Mouse (Mus musculus) B cell, adult (primary cell): ENCODE data around the gene Morc2b. TPM values are rescaled to one million over a fixed set of nuclear protein-coding genes. Genes with fewer than 3 reads are reported as not detected.

ENCODE experiments used
- total RNA-seq: library from RNA; stranded (reverse); gene quantifications from 4 replicates; pipeline ENCODE4 v1.2.4, GENCODE M21; 2023; ENCODE audit not compliant: inconsistent age

Morc2b gene
- total RNA-seq = not detected in 4 replicates

DNA sequence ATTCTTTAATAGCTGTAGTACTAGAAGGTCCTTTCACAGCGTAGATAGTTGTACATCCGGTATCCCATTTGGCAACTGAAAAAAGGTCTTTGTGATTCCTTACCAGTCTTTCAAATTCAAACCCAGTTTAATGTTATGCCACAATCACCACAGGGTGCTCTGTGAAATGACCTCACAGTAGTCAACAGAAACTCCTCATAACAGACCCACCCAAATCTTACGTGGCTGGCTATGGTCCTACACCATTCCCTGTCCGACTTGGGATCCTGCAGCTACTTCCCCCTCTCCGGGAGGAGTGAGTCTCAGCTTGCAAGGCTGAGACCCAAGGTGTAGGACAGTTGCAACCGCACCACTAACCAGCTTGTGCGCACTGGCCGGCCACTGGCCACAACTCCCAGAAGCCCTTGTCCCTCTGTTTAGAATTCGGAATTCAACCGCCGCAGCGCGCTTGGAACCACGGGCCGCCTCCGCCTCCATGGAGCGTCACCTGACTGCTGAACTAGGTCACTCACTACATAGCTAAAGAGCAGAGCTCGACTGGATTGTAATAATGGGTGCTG is at the start of gene Morc2b:
Gene Morc2b, minus strand, starts transcription at position 423 of the 560 bp plus-strand sequence.

DNA sequence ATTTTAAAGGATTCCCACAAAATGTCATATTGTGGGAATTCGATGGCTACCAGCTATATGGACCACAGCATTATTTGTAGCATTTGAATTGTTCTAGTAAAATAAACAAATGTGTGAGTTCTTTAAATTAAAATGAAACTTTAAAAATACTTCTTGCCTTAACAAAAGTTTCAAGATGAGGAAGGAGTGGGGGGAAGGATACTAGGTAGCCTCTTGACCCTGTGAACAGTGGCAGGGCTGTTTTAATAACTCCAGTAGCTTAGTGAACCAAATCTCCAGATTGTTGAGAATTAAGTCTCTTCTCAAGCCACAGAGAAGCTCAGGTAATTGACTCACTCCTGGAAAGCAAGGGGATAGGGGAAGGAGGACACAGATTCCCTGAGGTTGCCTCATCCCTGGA is 28.7 kb upstream of the Morc2b start, which contains the start of gene Olfr55:
Gene Olfr55, plus strand, starts transcription at position 301 of the 400 bp plus-strand sequence.

DNA sequence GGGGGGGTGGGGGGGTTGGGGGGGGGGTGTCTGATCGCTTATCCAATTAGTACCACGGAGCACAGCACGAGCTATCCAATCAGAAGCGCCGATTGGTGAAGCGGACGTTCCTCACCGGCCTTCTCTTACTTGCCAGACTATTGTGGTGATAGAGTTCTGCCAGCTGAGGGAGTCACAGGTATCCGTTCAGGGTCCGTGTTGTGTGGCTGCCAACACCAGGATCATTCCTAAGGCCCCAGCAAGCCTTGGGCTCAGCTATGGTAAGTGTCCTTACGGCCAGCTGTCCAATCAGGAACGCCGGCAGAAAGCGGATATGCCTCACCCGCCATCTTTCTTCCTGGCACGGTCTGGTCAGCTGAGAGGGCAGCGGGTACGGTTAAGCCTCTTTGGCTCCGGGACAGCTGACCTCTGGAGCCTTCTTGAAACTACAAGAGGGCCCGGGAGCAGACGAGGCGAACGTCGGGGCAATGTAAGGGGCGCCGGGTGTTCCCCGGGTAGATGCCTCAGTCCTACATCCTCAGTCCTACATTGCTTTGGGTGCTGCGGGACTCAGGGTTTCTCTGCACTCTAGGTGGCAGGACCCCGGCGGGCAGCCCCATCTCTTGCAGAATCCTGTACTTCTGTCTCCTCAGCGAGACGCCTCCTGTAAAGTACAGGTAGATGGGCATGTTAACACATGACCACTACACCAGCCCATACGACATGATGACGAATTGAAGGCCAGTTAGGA is 50.1 kb downstream of the Morc2b start, which contains the start of gene Zfp563:
Gene Zfp563, plus strand, starts transcription at position 91 of the 730 bp plus-strand sequence.

DNA sequence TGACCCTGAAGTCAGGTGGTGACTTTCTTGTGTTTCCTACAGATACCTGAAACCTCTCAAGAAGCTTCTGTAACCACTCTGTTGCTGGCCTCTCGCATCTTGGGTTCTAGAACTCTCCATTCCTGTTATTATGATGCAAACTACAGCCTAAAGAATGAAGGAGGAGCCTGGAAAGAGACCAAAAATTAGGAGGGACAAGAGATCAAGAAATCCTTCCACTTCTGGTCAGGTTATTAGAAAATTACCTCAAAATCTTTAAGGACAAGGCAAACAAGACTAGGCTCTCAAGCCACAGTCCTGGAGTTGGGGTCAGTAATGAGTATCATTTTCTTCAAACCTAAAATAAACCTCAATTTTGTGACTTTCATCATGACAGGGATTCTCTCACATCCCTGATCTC is 71.5 kb downstream of the Morc2b start, which contains the start of gene 4921501E09Rik:
Gene 4921501E09Rik, minus strand, starts transcription at position 101 of the 400 bp plus-strand sequence.

Other genes with a start within 250 kb of the Morc2b start
- 7.0 to 11.8 TPM (median 10.3 TPM) in 4 replicates for gene Zfp870, start 248.0 kb downstream of the Morc2b start, total RNA-seq
- gene Cyp4f14, start 222.3 kb downstream of the Morc2b start, total RNA-seq = not detected in 4 replicates
- gene Cyp4f13, start 192.3 kb downstream of the Morc2b start, total RNA-seq = 83.0 to 86.6 TPM (median 84.1 TPM) in 4 replicates
- gene Zfp472, start 173.9 kb downstream of the Morc2b start, total RNA-seq = 15.7 to 21.4 TPM (median 20.5 TPM) in 4 replicates
- 12.2 to 15.7 TPM (median 14.1 TPM) in 4 replicates for gene Zfp952, start 146.6 kb downstream of the Morc2b start, total RNA-seq
- 3.5 to 5.2 TPM (median 4.0 TPM) in 4 replicates for gene Zfp763, start 106.3 kb downstream of the Morc2b start, total RNA-seq
- not detected in 4 replicates for gene 4921501E09Rik, start 71.6 kb downstream of the Morc2b start, total RNA-seq
- 3.8 to 5.5 TPM (median 4.8 TPM) in 4 replicates for gene Zfp563, start 50.4 kb downstream of the Morc2b start, total RNA-seq
- not detected in 4 replicates for gene Olfr55, start 28.8 kb upstream of the Morc2b start, total RNA-seq
- gene Olfr239, start 51.6 kb upstream of the Morc2b start, total RNA-seq = not detected in 4 replicates
- gene Olfr1564, start 82.0 kb upstream of the Morc2b start, total RNA-seq = not detected in 4 replicates
- gene Zfp955a, start 115.5 kb upstream of the Morc2b start, total RNA-seq = 4.3 to 7.0 TPM (median 5.2 TPM) in 4 replicates
- gene Olfr63, start 125.0 kb upstream of the Morc2b start, total RNA-seq = 0.06 to 0.13 TPM (median 0.12 TPM) in 3 of 4 replicates, not detected in the other
- gene Zfp955b, start 149.9 kb upstream of the Morc2b start, total RNA-seq = 5.1 to 8.3 TPM (median 5.5 TPM) in 4 replicates
- gene Zfp81, start 219.2 kb upstream of the Morc2b start, total RNA-seq = 12.9 to 18.0 TPM (median 14.4 TPM) in 4 replicates